Mouse (Mus musculus) activated CD4-positive, CD25-positive, alpha-beta regulatory T cell, adult 4 months (primary cell): ENCODE measurements around the gene Six3. TPM values are rescaled to one million over a fixed set of nuclear protein-coding genes. Genes with fewer than 3 reads are reported as not detected.

ENCODE experiments used
- ATAC-seq: one replicate; pipeline ENCODE4 v1.8.0; 2017
- polyA plus RNA-seq, 2 experiments: library from polyadenylated mRNA; unstranded; fragments of 100-300 nt; shearing (Covaris generic); gene quantifications; one replicate each; pipeline ENCODE4 v1.2.1; 2017

Gene Six3
- polyA plus RNA-seq, 2 experiments from 2014 or later = not detected

GRCm38 (mm10) chr17:85626091-85626860 is 12.9 kb downstream of the Six3 start:
- no peak for ATAC-seq

- no peak for ATAC-seq
Measured at GRCm38 (mm10) chr17:85627751-85628150, 14.3 kb downstream of the Six3 start.

- no peak for ATAC-seq
Measured at GRCm38 (mm10) chr17:85628811-85629210, 15.4 kb downstream of the Six3 start.

- no peak for ATAC-seq
Measured at GRCm38 (mm10) chr17:85629396-85629795, 16.0 kb downstream of the Six3 start.

- ATAC-seq = no peak
Measured at GRCm38 (mm10) chr17:85630296-85631050, 17.1 kb downstream of the Six3 start.

GRCm38 (mm10) chr17:85631106-85631505 is 17.7 kb downstream of the Six3 start:
- ATAC-seq = no peak

GRCm38 (mm10) chr17:85633619-85634018 is 20.2 kb downstream of the Six3 start:
- no peak for ATAC-seq

GRCm38 (mm10) chr17:85637876-85638275 is 24.5 kb downstream of the Six3 start:
- ATAC-seq = no peak

- no peak for ATAC-seq
Measured at GRCm38 (mm10) chr17:85645312-85645711, 31.9 kb downstream of the Six3 start.

GRCm38 (mm10) chr17:85645718-85646665 is 32.6 kb downstream of the Six3 start:
- ATAC-seq = no peak

GRCm38 (mm10) chr17:85660016-85660415 is 46.6 kb downstream of the Six3 start:
- no peak for ATAC-seq

GRCm38 (mm10) chr17:85661521-85661920 is 48.1 kb downstream of the Six3 start:
- ATAC-seq = no peak

GRCm38 (mm10) chr17:85664202-85664601 is 50.8 kb downstream of the Six3 start:
- no peak for ATAC-seq

GRCm38 (mm10) chr17:85664618-85665320 is 51.4 kb downstream of the Six3 start:
- peak; percentile 82 for ATAC-seq

Other genes with a start within 250 kb of the Six3 start
- not detected for gene Six2, start 74.7 kb downstream of the Six3 start, polyA plus RNA-seq